Mouse (Mus musculus) cerebral cortex, adult 2 months (tissue): ENCODE data around the gene Tmem213.

Experiments
- WGBS: fragments of 180-500 bp; shearing (Covaris S2); methylation state at CpG from one replicate; pipeline ENCODE4 v1.1.7; 2018; 5-methylcytosine and 5-hydroxymethylcytosine counted together

Tmem213 gene

GRCm38 (mm10) chr6:38116107-38116770 lies 7.2 kb downstream of the Tmem213 start:
- 29% methylated on average over 4 of the region's 4 CpGs for WGBS

- 68% methylated on average over 6 of the region's 6 CpGs for WGBS
Observed at GRCm38 (mm10) chr6:38118341-38118740, 9.3 kb downstream of the Tmem213 start.

DNA sequence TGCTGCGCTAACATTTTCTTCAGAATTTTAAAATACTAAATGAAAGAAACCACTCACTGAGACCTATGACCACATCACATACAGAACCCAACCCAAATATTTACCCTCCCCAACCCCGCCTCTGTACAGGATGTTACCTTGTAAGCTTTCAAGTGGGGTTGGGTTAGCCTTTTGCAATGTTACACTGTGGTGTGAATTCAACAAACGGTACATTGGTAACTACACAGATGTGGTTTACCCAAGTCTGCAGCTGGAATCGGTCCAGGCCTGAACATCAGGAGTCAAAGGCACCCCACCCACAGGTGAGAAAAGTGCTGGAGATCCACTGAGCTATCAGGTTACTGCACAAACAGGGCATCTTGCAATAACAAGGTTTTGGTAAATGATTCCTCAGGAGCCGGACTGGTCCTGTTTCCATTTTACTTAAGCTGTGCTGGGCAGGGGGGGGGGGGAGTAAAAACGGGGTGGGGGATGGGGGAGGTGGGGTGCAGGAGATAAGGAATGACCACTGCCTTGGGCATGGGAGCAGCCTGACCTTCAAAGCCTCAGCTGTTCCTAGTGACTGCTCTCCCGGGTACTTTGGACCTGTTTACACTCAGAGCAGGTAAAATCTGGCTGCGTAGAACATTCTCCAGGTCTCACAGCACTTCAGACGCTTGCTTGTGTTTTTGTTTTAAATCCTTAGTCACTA lies 11.8 kb downstream of the Tmem213 start:
- 77% methylated on average over 9 of the region's 9 CpGs for WGBS

DNA sequence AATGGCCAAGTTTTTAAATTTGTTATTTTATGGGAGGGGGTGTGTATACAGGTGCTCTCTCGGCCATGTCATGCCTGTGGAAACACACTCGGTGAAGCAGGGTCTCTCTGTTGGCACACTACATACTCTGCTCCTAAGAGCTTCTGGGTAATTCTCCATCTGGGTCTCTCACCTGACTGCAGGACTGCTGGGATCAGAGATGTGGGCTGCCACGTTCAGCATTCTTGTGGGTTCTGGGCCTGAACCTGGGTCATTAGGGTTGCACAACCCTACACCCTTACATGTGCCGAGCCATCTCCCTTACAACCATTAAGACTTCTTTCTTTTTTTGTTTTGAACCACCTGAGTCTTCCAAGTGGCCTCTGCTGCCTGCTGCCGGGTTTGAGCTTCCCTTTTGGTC lies 12.8 kb downstream of the Tmem213 start:
- whole genome bisulfite sequencing = 87% methylated on average over 5 of the region's 5 CpGs

DNA sequence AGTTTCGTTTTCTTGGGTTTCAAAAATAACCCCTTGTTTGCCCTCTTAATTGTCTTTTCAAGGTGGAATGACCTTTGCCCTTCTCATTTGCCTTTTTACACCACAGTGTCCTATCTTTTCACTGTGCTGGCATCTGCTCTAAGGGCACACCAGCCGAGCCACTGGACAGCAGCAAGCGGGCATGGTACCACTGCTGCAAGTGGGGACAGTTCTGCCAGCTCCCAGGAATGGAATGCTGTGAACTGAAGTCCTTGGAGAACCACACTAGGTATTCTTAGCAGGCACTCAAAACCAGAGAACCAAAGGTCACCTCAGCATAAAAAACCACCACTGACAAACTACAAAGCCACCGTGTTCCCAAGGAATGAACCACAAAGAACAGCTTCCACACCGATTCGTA lies 13.7 kb downstream of the Tmem213 start:
- WGBS = 82% methylated on average over 6 of the region's 6 CpGs

- WGBS = 77% methylated on average over 18 of the region's 18 CpGs
Observed at GRCm38 (mm10) chr6:38123471-38124206, 14.6 kb downstream of the Tmem213 start.

DNA sequence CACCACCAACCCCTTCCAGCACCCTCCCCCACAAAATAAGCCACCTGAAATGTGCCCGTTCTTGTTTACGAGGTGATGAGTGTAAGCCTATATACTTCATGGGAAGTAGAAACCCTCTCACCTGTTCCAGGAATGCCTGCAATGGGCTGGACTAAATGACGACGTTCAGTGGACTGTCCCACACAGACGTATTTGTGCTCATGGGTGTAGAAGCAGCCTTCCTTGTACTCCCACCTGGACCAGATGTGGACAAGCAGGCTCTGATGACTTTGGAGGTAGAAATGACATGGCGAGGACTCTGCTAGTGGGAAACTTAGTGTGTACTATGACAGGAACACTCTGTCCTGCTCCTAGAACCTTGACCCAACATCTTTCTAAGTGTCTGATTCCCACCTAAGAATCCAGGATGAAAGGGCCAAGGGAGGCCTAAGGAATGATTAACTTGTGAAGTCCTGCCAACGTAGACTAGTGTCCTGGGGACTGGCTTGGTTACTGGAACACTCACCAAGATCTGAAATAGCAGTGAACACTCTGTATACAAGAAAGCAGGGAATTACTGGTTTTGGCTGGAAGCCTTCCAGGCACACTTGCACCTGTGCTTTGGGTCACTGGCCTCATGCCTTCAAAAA lies 15.3 kb downstream of the Tmem213 start, which contains the start of gene Atp6v0a4:
Atp6v0a4 (minus strand) TSS at position 380 of the 629 bp plus-strand sequence.
- 93% methylated on average over 7 of the region's 7 CpGs for WGBS

DNA sequence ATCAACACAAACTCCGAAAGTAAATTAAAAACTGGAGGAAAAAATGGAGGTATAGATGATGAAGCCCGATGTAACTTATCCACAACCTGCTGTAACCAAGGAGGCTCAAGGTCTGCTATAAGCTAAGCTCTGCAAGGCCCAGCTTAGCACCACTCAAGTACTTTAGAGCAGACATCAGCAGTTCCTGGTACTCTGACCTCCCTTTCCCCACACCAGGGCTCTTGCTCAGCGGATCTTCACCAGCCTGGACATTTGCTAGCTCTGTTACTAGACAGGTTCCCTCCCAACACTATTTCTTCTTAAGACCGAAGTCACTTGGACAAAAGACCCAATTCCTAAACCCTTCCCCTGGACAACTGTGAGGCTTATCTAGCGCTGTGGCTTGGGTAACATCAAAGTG lies 15.8 kb downstream of the Tmem213 start:
- WGBS = 97% methylated on average over 5 of the region's 5 CpGs

DNA sequence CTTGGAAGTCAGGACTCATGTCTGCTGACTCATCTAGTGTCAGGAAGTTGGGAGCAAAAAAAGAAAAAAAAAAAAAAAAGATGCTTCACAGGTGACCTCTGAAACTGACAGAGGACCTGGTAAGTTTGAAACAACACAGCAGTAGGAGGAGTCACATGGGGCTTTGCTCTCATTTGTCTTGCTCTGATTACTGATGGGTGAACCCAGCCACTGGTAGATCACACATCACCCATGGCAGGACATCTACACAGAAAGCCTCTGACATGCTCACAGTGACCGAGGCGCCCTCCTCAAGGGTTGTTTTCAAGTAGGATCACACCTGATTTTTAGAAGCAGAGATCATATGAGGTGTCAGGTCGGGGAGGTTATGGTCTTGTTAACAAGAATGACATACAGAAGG lies 16.4 kb downstream of the Tmem213 start:
- WGBS = 94% methylated on average over 3 of the region's 3 CpGs

DNA sequence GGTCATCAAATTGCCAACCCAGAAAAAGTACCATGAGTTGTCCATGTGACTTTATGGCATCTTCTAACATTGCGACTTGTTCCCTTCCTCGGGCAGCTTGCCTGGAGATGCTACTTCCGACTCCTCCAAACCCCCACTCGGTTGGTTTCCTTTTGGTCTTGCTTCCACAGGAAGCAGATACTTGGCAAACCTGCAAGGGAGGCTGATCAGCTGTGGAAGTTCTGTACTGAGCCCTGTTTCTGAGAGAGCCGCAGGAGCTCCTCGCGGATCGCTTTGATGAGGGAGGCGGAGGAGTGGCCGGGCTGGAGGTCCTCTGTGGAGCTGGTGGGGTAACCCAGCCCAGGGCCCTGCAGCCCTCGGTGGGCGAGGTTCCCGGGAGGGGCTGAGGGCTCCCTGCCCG lies 19.1 kb downstream of the Tmem213 start:
- 64% methylated on average over 14 of the region's 14 CpGs for WGBS

GRCm38 (mm10) chr6:38129883-38130282 lies 20.8 kb downstream of the Tmem213 start:
- 98% methylated on average over 5 of the region's 5 CpGs for WGBS

- WGBS = 67% methylated on average over 4 of the region's 4 CpGs
Observed at GRCm38 (mm10) chr6:38131801-38132231, 22.8 kb downstream of the Tmem213 start.

DNA sequence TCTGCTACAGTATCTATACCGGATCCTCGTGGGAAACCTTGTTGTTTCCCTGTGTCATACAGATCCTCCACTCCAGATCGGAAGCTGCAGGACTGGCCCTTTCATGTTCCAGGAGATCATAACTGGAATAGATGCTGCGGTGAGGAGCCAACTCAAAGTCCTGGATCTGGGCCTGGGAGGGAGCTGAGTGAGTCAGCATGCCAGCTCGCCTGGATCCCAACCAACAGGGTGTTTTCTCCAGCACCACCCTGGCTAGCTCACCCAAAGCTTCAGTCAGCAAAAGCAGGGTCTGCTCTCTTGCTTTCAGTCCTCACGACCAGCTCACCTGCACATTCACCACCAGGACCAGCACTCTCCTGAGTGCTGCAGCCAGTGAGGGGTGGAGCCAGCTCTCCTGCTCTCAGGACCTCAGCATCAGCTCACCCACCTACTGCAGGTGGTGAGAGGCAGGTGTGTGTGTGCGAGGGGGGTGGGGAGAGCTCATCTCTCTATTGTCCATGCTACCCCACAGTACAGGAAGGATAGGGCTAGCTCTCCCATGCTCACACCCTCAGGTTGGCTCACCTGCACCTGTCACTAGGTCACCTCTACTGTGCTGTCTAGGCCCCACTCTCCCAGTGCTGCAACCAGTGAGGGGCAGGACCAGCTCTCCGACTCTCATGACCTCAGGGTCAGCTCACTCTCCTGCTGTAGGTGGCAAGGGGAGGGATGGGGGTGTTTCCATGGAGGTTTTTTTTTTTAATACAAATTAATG lies 25.9 kb downstream of the Tmem213 start:
- WGBS = 47% methylated on average over 8 of the region's 8 CpGs

DNA sequence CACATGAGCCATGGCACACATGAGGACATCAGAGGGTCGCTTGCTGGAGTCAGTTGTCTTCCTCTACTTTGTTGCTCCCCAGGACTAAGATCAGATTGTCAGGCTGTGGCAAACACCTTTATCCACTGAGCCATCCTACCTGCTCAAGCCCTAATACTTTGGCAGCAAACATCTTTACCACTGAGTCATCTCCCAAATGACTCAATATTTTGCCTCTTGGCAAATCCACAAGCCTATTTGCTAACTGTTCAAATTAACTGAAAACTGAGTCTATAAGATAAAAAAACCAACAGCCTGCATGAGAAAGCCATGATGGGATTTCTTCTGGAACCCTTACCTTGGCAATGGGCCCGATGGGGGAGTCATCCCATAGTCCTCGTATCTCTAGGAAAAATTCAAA lies 30.0 kb downstream of the Tmem213 start:
- 79% methylated on average over 3 of the region's 3 CpGs for WGBS

DNA sequence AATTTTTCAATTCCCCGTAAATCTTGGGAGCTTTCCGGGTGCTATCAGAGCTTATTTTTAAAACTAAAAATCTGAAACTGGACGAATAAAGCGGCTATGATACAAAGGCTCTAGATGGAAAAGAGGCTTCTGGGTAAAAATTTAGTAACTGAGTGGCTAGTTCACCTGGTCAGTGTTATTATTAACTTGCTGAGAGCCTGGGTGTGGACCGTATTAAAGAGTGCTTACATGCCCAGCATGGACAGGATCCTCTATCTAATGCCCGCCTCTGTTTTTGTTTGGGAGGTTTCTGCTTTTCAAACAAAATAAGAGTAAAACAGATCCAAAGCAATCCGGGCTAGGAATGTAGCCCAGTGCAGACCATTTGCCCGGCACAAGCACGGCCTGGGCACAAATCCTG lies 31.3 kb downstream of the Tmem213 start:
- WGBS = 86% methylated on average over 9 of the region's 9 CpGs

DNA sequence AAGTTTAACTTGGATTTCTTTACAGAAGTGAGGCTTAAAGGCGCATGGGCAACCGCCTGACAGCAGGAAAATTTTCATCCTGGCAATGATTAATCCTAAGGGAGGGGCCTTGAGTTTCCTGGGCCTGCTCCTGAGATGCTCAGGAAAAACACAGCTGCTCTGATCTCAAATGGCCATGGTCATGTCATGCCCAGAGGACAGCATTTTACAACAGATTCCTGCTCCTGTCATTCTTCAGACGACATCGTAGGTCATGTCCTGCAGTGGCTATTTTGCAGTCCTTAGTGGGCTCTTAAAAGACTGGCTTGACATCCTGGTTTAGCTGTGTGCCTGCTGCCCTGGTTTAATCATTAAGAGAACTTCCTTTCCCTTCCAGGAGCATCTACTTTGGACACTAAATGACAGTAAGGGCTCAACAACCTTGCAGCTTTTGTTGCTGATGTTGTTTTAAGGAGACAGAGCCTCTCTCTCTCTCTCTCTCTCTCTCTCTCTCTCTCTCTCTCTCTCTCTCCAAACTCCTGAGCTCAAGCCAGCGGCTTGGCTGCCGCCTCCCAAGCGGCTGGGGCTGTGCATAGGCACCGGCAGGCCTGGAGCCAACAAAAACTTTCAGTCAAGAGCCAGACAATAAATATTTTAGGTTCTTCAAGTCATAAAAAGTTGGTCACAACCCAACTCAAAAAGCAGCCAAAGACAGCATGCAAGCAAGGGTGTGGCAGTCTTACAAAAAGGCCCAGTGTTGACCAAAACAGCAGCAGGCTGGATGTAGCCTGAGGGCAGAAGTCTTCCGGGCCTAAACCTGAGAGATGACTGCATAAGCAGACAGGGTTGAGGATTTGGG lies 35.3 kb downstream of the Tmem213 start:
- 44% methylated on average over 9 of the region's 9 CpGs for WGBS

GRCm38 (mm10) chr6:38145463-38146065 lies 36.5 kb downstream of the Tmem213 start:
- 52% methylated on average over 8 of the region's 8 CpGs for WGBS

GRCm38 (mm10) chr6:38147301-38147700 lies 38.2 kb downstream of the Tmem213 start:
- 89% methylated on average over 5 of the region's 5 CpGs for WGBS

- 90% methylated on average over 10 of the region's 10 CpGs for WGBS
Observed at GRCm38 (mm10) chr6:38148626-38149025, 39.6 kb downstream of the Tmem213 start.

DNA sequence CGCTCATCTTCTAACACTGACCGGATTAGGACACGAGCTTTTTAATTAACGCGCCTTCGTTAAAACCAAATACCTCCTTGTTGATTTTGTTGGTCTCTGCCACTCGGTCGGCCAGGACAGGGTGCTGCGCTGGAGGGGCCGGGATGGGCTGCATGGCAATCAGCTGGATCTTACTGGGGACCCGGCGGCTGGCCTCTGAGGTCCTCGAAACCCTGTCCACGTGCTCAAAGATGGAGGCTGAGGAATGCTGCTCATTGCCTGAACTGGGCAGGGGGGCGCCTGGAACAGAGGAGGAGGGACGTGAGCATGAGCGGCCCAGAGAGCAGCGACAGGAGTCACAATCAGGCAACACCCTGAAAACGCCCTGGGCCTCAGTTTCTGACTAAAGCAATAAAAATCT lies 40.4 kb downstream of the Tmem213 start:
- WGBS = 86% methylated on average over 19 of the region's 19 CpGs
